Mouse (Mus musculus): ENCODE measurements around the gene P3h3. TPM values are rescaled to one million over a fixed set of nuclear protein-coding genes. Genes with fewer than 3 reads are reported as not detected.

The P3h3 gene
- polyA plus RNA-seq, 1 experiment from 2014 or later: 49.5 TPM

GRCm38 (mm10) chr6:124817125-124817524 lies 40.4 kb downstream of the P3h3 start:
- Histone ChIP-seq H3K27ac (replicated peaks; ENCODE audit: low read depth, low read length) (no peak overlapping the region), H3K9me3 (ENCODE audit: control insufficient read depth, low read length) (no peaks in the 10 kb centered on the region), H3K4me1 (ENCODE audit: control insufficient read depth, insufficient read depth, low read length) (peaks cover under 1% of the 10 kb centered on the region; the same call in 1 of the 2 replicates), H3K4me2 (ENCODE audit: low read depth, low read length) (no peak overlapping the region), H3K36me3 (ENCODE audit: control insufficient read depth, insufficient read depth, low read length) (peaks cover 67% of the 10 kb centered on the region), H3K9ac (ENCODE audit: low read depth, low read length) (no peak overlapping the region), H3K4me3 (ENCODE audit: low read depth, low read length) (no peak overlapping the region), H3K27me3 (replicated peaks; ENCODE audit: control insufficient read depth, insufficient read depth, low read length) (no peaks in the 10 kb centered on the region)
- no peak for ATAC-seq (ENCODE audit: low read depth)
- WGBS: 97% methylated on average over 11 of the region's 11 CpGs
- no peak for DNase-seq (ENCODE audit: low spot score)

GRCm38 (mm10) chr6:124816611-124817010 lies 40.9 kb downstream of the P3h3 start:
- Histone ChIP-seq H3K27me3 (replicated peaks; ENCODE audit: control insufficient read depth, insufficient read depth, low read length) (no peaks in the 10 kb centered on the region), H3K9me3 (ENCODE audit: control insufficient read depth, low read length) (no peaks in the 10 kb centered on the region), H3K36me3 (ENCODE audit: control insufficient read depth, insufficient read depth, low read length) (peaks cover 67% of the 10 kb centered on the region), H3K4me3 (ENCODE audit: low read depth, low read length) (no peak overlapping the region), H3K4me2 (ENCODE audit: low read depth, low read length) (no peak overlapping the region), H3K4me1 (ENCODE audit: control insufficient read depth, insufficient read depth, low read length) (peaks cover 3% of the 10 kb centered on the region; the same call in 1 of the 2 replicates), H3K27ac (replicated peaks; ENCODE audit: low read depth, low read length) (no peak overlapping the region), H3K9ac (ENCODE audit: low read depth, low read length) (no peak overlapping the region)
- 91% methylated on average over 4 of the region's 4 CpGs for WGBS
- DNase-seq (ENCODE audit: low spot score) (no peak), ATAC-seq (ENCODE audit: low read depth) (no peak)

- WGBS: 70% methylated on average over 9 of the region's 9 CpGs
- H3K4me1 ChIP-seq (ENCODE audit: control insufficient read depth, insufficient read depth, low read length): peaks cover 5% of the 10 kb centered on the region
- no peak for ATAC-seq (ENCODE audit: low read depth)
- peaks cover 64% of the 10 kb centered on the region for H3K36me3 ChIP-seq (ENCODE audit: control insufficient read depth, insufficient read depth, low read length)
- no peak overlapping the region for H3K27ac ChIP-seq (replicated peaks; ENCODE audit: low read depth, low read length)
- H3K9ac ChIP-seq (ENCODE audit: low read depth, low read length): no peak overlapping the region
- no peak overlapping the region for H3K4me3 ChIP-seq (ENCODE audit: low read depth, low read length)
- H3K9me3 ChIP-seq (ENCODE audit: control insufficient read depth, low read length): no peaks in the 10 kb centered on the region
- no peaks in the 10 kb centered on the region for H3K27me3 ChIP-seq (replicated peaks; ENCODE audit: control insufficient read depth, insufficient read depth, low read length)
- no peak for DNase-seq (ENCODE audit: low spot score)
- H3K4me2 ChIP-seq (ENCODE audit: low read depth, low read length): no peak overlapping the region
Observed at GRCm38 (mm10) chr6:124814858-124815774, 42.4 kb downstream of the P3h3 start.

GRCm38 (mm10) chr6:124814448-124814847 lies 43.1 kb downstream of the P3h3 start:
- ATAC-seq (ENCODE audit: low read depth): peak; percentile 19; the same call in 1 of the 2 replicates
- no peaks in the 10 kb centered on the region for H3K9me3 ChIP-seq (ENCODE audit: control insufficient read depth, low read length)
- no peak for DNase-seq (ENCODE audit: low spot score)
- H3K9ac ChIP-seq (ENCODE audit: low read depth, low read length): peak overlapping the region; percentile 31; the same call in 1 of the 2 replicates
- peak overlapping the region; percentile 72 for H3K4me3 ChIP-seq (ENCODE audit: low read depth, low read length)
- peak overlapping the region; percentile 88 for H3K4me2 ChIP-seq (ENCODE audit: low read depth, low read length)
- 44% methylated on average over 7 of the region's 8 CpGs for WGBS
- no peaks in the 10 kb centered on the region for H3K27me3 ChIP-seq (replicated peaks; ENCODE audit: control insufficient read depth, insufficient read depth, low read length)
- H3K36me3 ChIP-seq (ENCODE audit: control insufficient read depth, insufficient read depth, low read length): peaks cover 58% of the 10 kb centered on the region
- peaks cover 11% of the 10 kb centered on the region for H3K4me1 ChIP-seq (ENCODE audit: control insufficient read depth, insufficient read depth, low read length)
- peak overlapping the region; percentile 89; the same call in 1 of the 2 replicates for H3K27ac ChIP-seq (replicated peaks; ENCODE audit: low read depth, low read length)

GRCm38 (mm10) chr6:124813933-124814332 lies 43.6 kb downstream of the P3h3 start, which contains the start of gene Tpi1:
Tpi1 (minus strand) TSS chr6:124814296.
- H3K9me3 ChIP-seq (ENCODE audit: control insufficient read depth, low read length): no peaks in the 10 kb centered on the region
- ATAC-seq (ENCODE audit: low read depth) (peak; percentile 90), DNase-seq (ENCODE audit: low spot score) (peak; percentile 95)
- peak within 1 kb of the TSS; percentile 89 for H3K27ac ChIP-seq (replicated peaks; ENCODE audit: low read depth, low read length)
- peak within 1 kb of the TSS; percentile 72 for H3K4me3 ChIP-seq (ENCODE audit: low read depth, low read length)
- H3K4me1 ChIP-seq (ENCODE audit: control insufficient read depth, insufficient read depth, low read length): peaks cover 11% of the 10 kb centered on the region
- peak within 1 kb of the TSS; percentile 85 for H3K9ac ChIP-seq (ENCODE audit: low read depth, low read length)
- peak within 1 kb of the TSS; percentile 88 for H3K4me2 ChIP-seq (ENCODE audit: low read depth, low read length)
- H3K36me3 ChIP-seq (ENCODE audit: control insufficient read depth, insufficient read depth, low read length): peaks cover 53% of the 10 kb centered on the region
- under 1% methylated on average over 22 of the region's 22 CpGs for WGBS
- H3K27me3 ChIP-seq (replicated peaks; ENCODE audit: control insufficient read depth, insufficient read depth, low read length): no peaks in the 10 kb centered on the region

GRCm38 (mm10) chr6:124813496-124813895 lies 44.1 kb downstream of the P3h3 start:
- H3K27ac ChIP-seq (replicated peaks; ENCODE audit: low read depth, low read length): peak overlapping the region; percentile 89

GRCm38 (mm10) chr6:124812848-124813247 lies 44.7 kb downstream of the P3h3 start:
- peaks cover 42% of the 10 kb centered on the region for H3K36me3 ChIP-seq (ENCODE audit: control insufficient read depth, insufficient read depth, low read length)
- ATAC-seq (ENCODE audit: low read depth) (no peak), DNase-seq (ENCODE audit: low spot score) (peak; percentile 47)
- peak overlapping the region; percentile 89 for H3K27ac ChIP-seq (replicated peaks; ENCODE audit: low read depth, low read length)
- WGBS: 11% methylated on average over 9 of the region's 9 CpGs
- H3K9ac ChIP-seq (ENCODE audit: low read depth, low read length): peak overlapping the region; percentile 85
- peaks cover 17% of the 10 kb centered on the region for H3K4me1 ChIP-seq (ENCODE audit: control insufficient read depth, insufficient read depth, low read length)
- H3K4me3 ChIP-seq (ENCODE audit: low read depth, low read length): peak overlapping the region; percentile 72
- H3K27me3 ChIP-seq (replicated peaks; ENCODE audit: control insufficient read depth, insufficient read depth, low read length): no peaks in the 10 kb centered on the region
- H3K4me2 ChIP-seq (ENCODE audit: low read depth, low read length): peak overlapping the region; percentile 88
- no peaks in the 10 kb centered on the region for H3K9me3 ChIP-seq (ENCODE audit: control insufficient read depth, low read length)

More at GRCm38 (mm10) chr6:124813496-124813895, 44.1 kb downstream of the P3h3 start:
- Histone ChIP-seq H3K36me3 (ENCODE audit: control insufficient read depth, insufficient read depth, low read length) (peaks cover 49% of the 10 kb centered on the region), H3K4me3 (ENCODE audit: low read depth, low read length) (peak overlapping the region; percentile 72), H3K4me1 (ENCODE audit: control insufficient read depth, insufficient read depth, low read length) (peaks cover 11% of the 10 kb centered on the region), H3K27me3 (replicated peaks; ENCODE audit: control insufficient read depth, insufficient read depth, low read length) (no peaks in the 10 kb centered on the region), H3K9me3 (ENCODE audit: control insufficient read depth, low read length) (no peaks in the 10 kb centered on the region), H3K4me2 (ENCODE audit: low read depth, low read length) (peak overlapping the region; percentile 88), H3K9ac (ENCODE audit: low read depth, low read length) (peak overlapping the region; percentile 85)
- peak; percentile 91 for DNase-seq (ENCODE audit: low spot score)
- WGBS: 0% methylated on average over 10 of the region's 18 CpGs
- peak; percentile 75 for ATAC-seq (ENCODE audit: low read depth)

- ATAC-seq (ENCODE audit: low read depth) (no peak), DNase-seq (ENCODE audit: low spot score) (no peak)
- Histone ChIP-seq H3K9me3 (ENCODE audit: control insufficient read depth, low read length) (no peaks in the 10 kb centered on the region), H3K4me3 (ENCODE audit: low read depth, low read length) (peak overlapping the region; percentile 72), H3K4me1 (ENCODE audit: control insufficient read depth, insufficient read depth, low read length) (peaks cover 18% of the 10 kb centered on the region), H3K4me2 (ENCODE audit: low read depth, low read length) (peak overlapping the region; percentile 88), H3K27me3 (replicated peaks; ENCODE audit: control insufficient read depth, insufficient read depth, low read length) (no peaks in the 10 kb centered on the region), H3K27ac (replicated peaks; ENCODE audit: low read depth, low read length) (0 out of 2 replicates have a peak overlapping the region, but pooled peaks have one; percentile 33), H3K36me3 (ENCODE audit: control insufficient read depth, insufficient read depth, low read length) (peaks cover 34% of the 10 kb centered on the region), H3K9ac (ENCODE audit: low read depth, low read length) (peak overlapping the region; percentile 85)
- WGBS: 76% methylated on average over 24 of the region's 24 CpGs
Observed at GRCm38 (mm10) chr6:124811701-124812560, 45.6 kb downstream of the P3h3 start.

Data from embryonic facial prominence, embryonic 14.5 days (tissue).